11 mouse cellular contexts compared by ENCODE assay signal in the genomic region with DNA sequence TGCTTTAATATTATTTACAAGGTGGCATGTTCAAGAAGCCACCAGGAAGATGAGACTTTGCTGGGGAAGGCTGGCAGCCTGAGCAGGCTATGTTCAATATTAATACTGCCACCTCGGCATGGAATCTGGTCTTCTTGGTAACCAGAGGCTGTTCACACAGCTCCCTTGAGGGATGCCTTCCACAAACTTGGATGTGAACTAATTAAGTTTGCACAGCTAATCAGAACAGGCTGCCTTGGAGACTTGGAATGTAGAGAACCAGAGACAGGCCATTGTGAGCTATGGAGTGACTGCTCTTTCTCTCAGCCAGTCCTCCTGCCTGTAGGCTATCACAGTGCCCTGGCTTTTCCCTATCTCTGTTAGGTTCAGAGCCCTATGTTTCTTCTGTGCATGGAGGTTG.
"Had no signal": no experiment of that assay in that cellular context is flagged by ENCODE, and none has a peak within 500 bp of the region (broad histone marks: within the 10 kb centered on the region; RNA-seq: fewer than 3 reads in every experiment).

No protein-coding gene starts in this region.

- ATAC-seq: lung, postnatal 0 days had no signal

- H3K4me2 ChIP-seq: liver, embryonic 11.5 days; liver, embryonic 15.5 days; neural tube, embryonic 12.5 days had no signal

- H3K4me3 ChIP-seq: liver, embryonic 15.5 days; neural tube, embryonic 12.5 days had no signal

- H3K27ac ChIP-seq: liver, embryonic 15.5 days; neural tube, embryonic 12.5 days had no signal

- H3K27me3 ChIP-seq: liver, embryonic 15.5 days; neural tube, embryonic 12.5 days had no signal

- H3K36me3 ChIP-seq: liver, embryonic 15.5 days; neural tube, embryonic 12.5 days had no signal

- H3K9ac ChIP-seq: liver, embryonic 15.5 days; neural tube, embryonic 12.5 days had no signal

- DNase-seq: kidney, adult 2 months; kidney, postnatal 25 days; left cerebral cortex, postnatal 4 days; lung, adult 2 months; lung, postnatal 36 days; thymus, adult 18-20 months; thymus, postnatal 25 days had no signal

- H3K9me3 ChIP-seq: liver, embryonic 15.5 days; neural tube, embryonic 12.5 days had no signal
